9 mouse cellular contexts compared by ENCODE assay signal in genomic region chr7:126284865-126285264, GRCm38 (mm10). TPM values are rescaled to one million over a fixed set of nuclear protein-coding genes. Genes with fewer than 3 reads are reported as not detected.
A peak's percentile ranks its signal among the peaks of the same experiment; 100 is the strongest.
DNase-seq lines count a peak whose midpoint lies in the region; ATAC-seq and TF ChIP-seq lines count a peak whose summit lies in the region.
"Had no signal": no experiment of that assay in that cellular context is flagged by ENCODE, and none has a peak within 500 bp of the region (broad histone marks: within the 10 kb centered on the region; RNA-seq: fewer than 3 reads in every experiment).

No protein-coding gene starts in this region.

- no peak overlapping the region for H3K4me3 ChIP-seq in liver, adult 2 months (ENCODE audit: insufficient read depth, low read depth, low read length)
- no peak overlapping the region for H3K4me3 ChIP-seq in liver, embryonic 11.5 days (ENCODE audit: low read depth, low read length)
- H3K4me3 ChIP-seq: embryonic facial prominence, embryonic 12.5 days had no signal

- no peak overlapping the region for H3K9ac ChIP-seq in liver, adult 2 months (ENCODE audit: low read depth, low read length)
- H3K9ac ChIP-seq in liver, embryonic 11.5 days (ENCODE audit: low read depth, low read length): no peak overlapping the region
- H3K9ac ChIP-seq: embryonic facial prominence, embryonic 12.5 days had no signal

- TF ChIP-seq CTCF in liver, adult 2 months (IDR thresholded peaks at IDR 0.05; ENCODE audit: low read depth, low read length): no peak

- 3% methylated on average over 4 of the region's 4 CpGs for whole genome bisulfite sequencing in liver, adult 2 months
- WGBS in liver, embryonic 11.5 days: 57% methylated on average over 4 of the region's 4 CpGs

- H3K9me3 ChIP-seq in liver, embryonic 11.5 days (ENCODE audit: control insufficient read depth, low read length): no peaks in the 10 kb centered on the region
- H3K9me3 ChIP-seq: embryonic facial prominence, embryonic 12.5 days had no signal

- H3K4me2 ChIP-seq in liver, embryonic 11.5 days: no peak overlapping the region
- H3K4me2 ChIP-seq: embryonic facial prominence, embryonic 12.5 days had no signal

- H3K4me1 ChIP-seq in liver, adult 2 months (ENCODE audit: control insufficient read depth, insufficient read depth, low read length): peaks cover 33% of the 10 kb centered on the region
- peaks cover 6% of the 10 kb centered on the region for H3K4me1 ChIP-seq in liver, embryonic 11.5 days (replicated peaks; ENCODE audit: control insufficient read depth, insufficient read depth, low read length)
- H3K4me1 ChIP-seq: embryonic facial prominence, embryonic 12.5 days had no signal

- H3K36me3 ChIP-seq in liver, adult 2 months (ENCODE audit: control insufficient read depth, insufficient read depth, low read length): 0 out of 2 replicates have a peak, but pooled peaks cover 2% of the 10 kb centered on the region
- H3K36me3 ChIP-seq in liver, embryonic 11.5 days (ENCODE audit: control insufficient read depth, insufficient read depth, low read length): no peaks in the 10 kb centered on the region

- H3K27me3 ChIP-seq in liver, adult 2 months (ENCODE audit: control insufficient read depth, insufficient read depth, low read length): no peaks in the 10 kb centered on the region
- H3K27me3 ChIP-seq in liver, embryonic 11.5 days (replicated peaks; ENCODE audit: control insufficient read depth, insufficient read depth, low read length): no peaks in the 10 kb centered on the region
- H3K27me3 ChIP-seq: embryonic facial prominence, embryonic 12.5 days had no signal

- DNase-seq in adrenal gland, adult (ENCODE audit: inconsistent age in 2 of 2, low spot score in 1 of 2): peak; percentile 82 to 89
- DNase-seq in adrenal gland, postnatal 4 days (ENCODE audit: low spot score in 2 of 2): no peak
- peak; percentile 70 for DNase-seq in liver, adult 2 months (ENCODE audit: extremely low read depth, low read depth, low spot score)
- no peak for DNase-seq in liver, embryonic 11.5 days (ENCODE audit: low spot score)
- peak; percentile 60 for DNase-seq in lung, postnatal 36 days
- peak; percentile 46 to 51 for DNase-seq in thymus, postnatal 10 days (ENCODE audit: low spot score in 2 of 2)
- no peak for DNase-seq in retina, embryonic 14.5 days (ENCODE audit: low spot score)

- H3K27ac ChIP-seq in liver, adult 2 months (replicated peaks; ENCODE audit: insufficient read depth, low read depth, low read length): peak overlapping the region; percentile 56
- no peak overlapping the region for H3K27ac ChIP-seq in liver, embryonic 11.5 days (ENCODE audit: low read depth, low read length)
- H3K27ac ChIP-seq: embryonic facial prominence, embryonic 12.5 days had no signal

- ATAC-seq in liver, embryonic 11.5 days (replicated peaks; ENCODE audit: low FRiP score): no peak
- peak; percentile 52 for ATAC-seq in erythroid progenitor cell, adult 5-6 weeks (replicated peaks; ENCODE audit: low FRiP score, poor library complexity, severe bottlenecking)

- peaks cover 7% of the 10 kb centered on the region; the same call in 1 of the 2 replicates for H3K79me2 ChIP-seq in liver, adult 2 months (ENCODE audit: control insufficient read depth, insufficient read depth, low read length)

- TF ChIP-seq POLR2A in liver, adult 2 months (IDR thresholded peaks at IDR 0.05; ENCODE audit: extremely low read depth, insufficient read depth, low read length): no peak

RNA-seq across cellular contexts. Expression of gene Sbk1, which starts 12.4 kb away (rescaled TPM):
- 10 to 100 TPM; 60.4 to 60.6 TPM for total RNA-seq in adrenal gland, postnatal 4 days (2021)
- 12.2 and 13.5 TPM in 2 replicates for total RNA-seq in liver, adult 2 months (2014; rRNA removed)
- polyA plus RNA-seq in liver, adult 2 months (2012; rRNA removed): 17.1 and 21.6 TPM in 2 replicates
- 13.6 and 14.2 TPM in 2 replicates for polyA plus RNA-seq in liver, embryonic 11.5 days (2014; fragmentation: Nextera tagmentation; extraction: Ambion mirVana)
- total RNA-seq in erythroid progenitor cell, adult 5-6 weeks (2015; ENCODE audit: low replicate concordance): 2.5 and 5.0 TPM in 2 replicates
- total RNA-seq in erythroid progenitor cell, adult 5-6 weeks (2017; ENCODE audit: low replicate concordance): 3.4 and 4.0 TPM in 2 replicates

Comparison
In these comparisons a context has a peak if more than half of its experiments do, and no peak if none do; other contexts are left out.
1. DNase-seq: peak in adrenal gland, adult (2 of 2), liver, adult 2 months (single experiment), lung, postnatal 36 days (single experiment) and thymus, postnatal 10 days (2 of 2); none in adrenal gland, postnatal 4 days (0 of 2), liver, embryonic 11.5 days (single experiment) and retina, embryonic 14.5 days (single experiment).